Mouse (Mus musculus): ENCODE measurements around the gene Plcd1. TPM values are rescaled to one million over a fixed set of nuclear protein-coding genes. Genes with fewer than 3 reads are reported as not detected.

Gene Plcd1
- polyA plus RNA-seq, 1 experiment from 2014 or later = 1.6 TPM

DNA sequence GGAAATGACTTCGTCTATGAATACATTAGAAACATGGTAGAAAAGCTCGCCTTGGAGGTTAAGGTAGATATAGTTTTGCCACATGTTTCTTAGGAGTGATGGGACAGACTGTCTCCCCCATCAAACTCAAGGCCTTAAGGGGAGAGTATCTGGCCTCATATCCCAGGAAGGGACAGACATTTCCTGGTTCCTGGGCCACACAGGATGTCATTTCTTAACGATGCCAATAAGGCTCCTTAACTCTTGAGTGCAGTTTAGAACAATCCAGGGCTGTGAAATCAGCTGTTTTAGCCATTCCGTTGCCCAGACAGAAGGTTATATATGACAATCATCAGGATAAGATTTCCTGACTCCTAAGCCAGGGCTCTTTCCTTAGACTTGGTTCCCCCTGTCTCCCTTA, 62.3 kb downstream of the Plcd1 start:
- H3K36me3 ChIP-seq = peaks cover 29% of the 10 kb centered on the region
- ATAC-seq (ENCODE audit: low read depth) = no peak
- no peak overlapping the region for H3K9ac ChIP-seq
- no peaks in the 10 kb centered on the region; the same call in 1 of the 2 replicates for H3K4me1 ChIP-seq (replicated peaks)
- no peak overlapping the region for H3K4me3 ChIP-seq (replicated peaks)
- no peak for DNase-seq
- WGBS (ENCODE audit: insufficient replicate concordance) = 67% methylated on average over 4 of the region's 4 CpGs
- H3K27me3 ChIP-seq = no peaks in the 10 kb centered on the region
- H3K9me3 ChIP-seq (replicated peaks) = no peaks in the 10 kb centered on the region
- H3K4me2 ChIP-seq = no peak overlapping the region
- H3K27ac ChIP-seq = no peak overlapping the region

DNA sequence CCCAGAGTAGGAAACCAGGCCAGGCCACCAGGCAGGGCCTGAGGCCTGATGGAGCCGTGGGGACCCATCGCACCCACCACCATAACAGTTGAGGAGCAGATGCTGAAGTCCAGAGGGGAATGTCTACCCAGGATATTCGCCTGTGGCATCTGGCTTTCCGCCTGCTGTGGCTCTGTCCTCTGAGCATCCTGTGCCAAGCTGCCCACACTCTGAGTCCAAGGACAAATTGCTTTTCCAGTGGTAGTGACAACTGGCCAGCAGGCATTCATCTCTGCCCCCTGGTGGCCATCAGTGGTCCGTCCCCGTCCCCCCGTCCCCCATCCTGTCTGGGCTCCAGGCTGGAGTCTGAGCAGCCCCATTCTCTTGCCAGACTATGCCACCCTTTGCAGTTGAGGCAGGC, 63.7 kb downstream of the Plcd1 start:
- peaks cover 29% of the 10 kb centered on the region for H3K36me3 ChIP-seq
- no peaks in the 10 kb centered on the region for H3K9me3 ChIP-seq (replicated peaks)
- H3K27me3 ChIP-seq = no peaks in the 10 kb centered on the region
- WGBS (ENCODE audit: insufficient replicate concordance) = 70% methylated on average over 7 of the region's 7 CpGs
- no peak overlapping the region for H3K4me2 ChIP-seq
- H3K4me3 ChIP-seq (replicated peaks) = no peak overlapping the region
- H3K27ac ChIP-seq = no peak overlapping the region
- no peak for DNase-seq
- no peaks in the 10 kb centered on the region for H3K4me1 ChIP-seq (replicated peaks)
- H3K9ac ChIP-seq = no peak overlapping the region
- ATAC-seq (ENCODE audit: low read depth) = no peak

DNA sequence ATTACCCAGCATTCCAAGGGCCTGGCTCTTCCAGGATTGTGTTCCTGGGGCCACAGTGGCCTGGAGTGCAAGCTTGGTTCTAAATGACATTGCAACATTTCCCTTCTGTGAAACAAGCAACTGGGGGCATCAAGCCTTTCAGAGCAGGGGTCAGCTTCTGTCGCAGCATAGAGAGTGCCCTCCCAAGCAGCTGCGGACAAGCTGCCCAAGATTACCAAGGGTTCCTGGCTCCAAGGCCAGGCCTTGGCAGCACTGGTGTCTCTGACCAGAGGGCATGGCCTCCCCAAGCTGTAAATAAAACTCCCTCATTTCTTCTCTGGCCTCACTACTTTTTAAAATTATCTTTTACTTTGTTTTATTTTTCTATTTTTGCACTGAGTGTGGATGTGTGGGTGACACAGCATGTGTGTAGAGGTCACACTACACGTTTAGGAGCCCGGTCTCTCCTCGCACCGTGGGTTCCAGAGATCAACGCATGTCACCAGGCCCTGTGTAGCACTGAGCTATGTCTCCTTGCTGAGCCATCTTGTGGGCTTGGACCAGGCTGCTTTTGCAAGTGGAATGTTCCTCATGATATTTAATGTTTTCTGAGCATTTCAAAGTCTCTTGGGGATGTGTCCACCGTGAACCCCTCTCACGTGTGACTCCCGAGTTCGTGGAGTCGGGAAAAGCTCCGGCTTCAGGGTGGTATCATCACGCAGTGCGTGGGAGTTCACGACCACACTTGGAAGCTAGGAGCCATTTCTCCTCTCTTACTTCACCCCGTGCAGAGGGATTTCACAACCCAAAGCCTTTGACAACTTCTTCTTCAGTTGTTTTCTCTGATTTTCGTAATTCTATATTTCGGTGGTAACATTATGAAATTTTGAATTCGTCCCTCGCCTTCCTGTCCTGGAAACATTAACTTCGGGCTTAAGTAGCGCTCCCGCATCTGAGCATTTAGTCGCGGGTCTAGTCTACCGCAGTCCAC, 64.8 kb downstream of the Plcd1 start:
- no peak overlapping the region for H3K27ac ChIP-seq
- H3K4me2 ChIP-seq = no peak overlapping the region
- H3K9ac ChIP-seq = no peak overlapping the region
- ATAC-seq (ENCODE audit: low read depth) (no peak), DNase-seq (no peak)
- peaks cover 21% of the 10 kb centered on the region for H3K36me3 ChIP-seq
- H3K4me3 ChIP-seq (replicated peaks) = no peak overlapping the region
- H3K27me3 ChIP-seq = no peaks in the 10 kb centered on the region
- 84% methylated on average over 27 of the region's 27 CpGs for WGBS (ENCODE audit: insufficient replicate concordance)
- H3K4me1 ChIP-seq (replicated peaks) = peaks cover 7% of the 10 kb centered on the region
- H3K9me3 ChIP-seq (replicated peaks) = no peaks in the 10 kb centered on the region

DNA sequence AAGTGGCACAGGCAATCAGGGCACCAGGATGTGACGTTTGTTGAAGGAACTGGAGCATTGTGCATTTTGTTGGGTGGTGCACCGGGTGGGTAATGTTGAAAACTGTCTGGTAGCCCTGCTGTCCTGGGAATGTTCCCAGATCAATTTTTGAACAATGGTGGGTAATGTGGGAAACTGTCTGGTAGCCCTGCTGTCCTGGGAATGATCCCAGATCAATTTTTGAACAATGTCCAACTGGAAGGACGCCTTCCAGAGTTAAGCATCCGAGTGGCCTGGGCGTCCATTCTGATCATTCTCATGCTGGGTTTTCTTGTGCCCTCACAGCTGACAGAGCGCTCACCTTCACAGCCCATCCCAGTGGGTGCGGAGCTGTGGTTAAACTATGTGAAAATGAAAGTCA, 66.0 kb downstream of the Plcd1 start:
- H3K36me3 ChIP-seq = 0 out of 2 replicates have a peak, but pooled peaks cover 14% of the 10 kb centered on the region
- H3K4me2 ChIP-seq = no peak overlapping the region
- DNase-seq (no peak), ATAC-seq (ENCODE audit: low read depth) (no peak)
- WGBS (ENCODE audit: insufficient replicate concordance) = 84% methylated on average over 7 of the region's 7 CpGs
- no peaks in the 10 kb centered on the region for H3K9me3 ChIP-seq (replicated peaks)
- no peak overlapping the region for H3K27ac ChIP-seq
- H3K4me3 ChIP-seq (replicated peaks) = no peak overlapping the region
- peaks cover 7% of the 10 kb centered on the region for H3K4me1 ChIP-seq (replicated peaks)
- H3K27me3 ChIP-seq = no peaks in the 10 kb centered on the region
- H3K9ac ChIP-seq = no peak overlapping the region

DNA sequence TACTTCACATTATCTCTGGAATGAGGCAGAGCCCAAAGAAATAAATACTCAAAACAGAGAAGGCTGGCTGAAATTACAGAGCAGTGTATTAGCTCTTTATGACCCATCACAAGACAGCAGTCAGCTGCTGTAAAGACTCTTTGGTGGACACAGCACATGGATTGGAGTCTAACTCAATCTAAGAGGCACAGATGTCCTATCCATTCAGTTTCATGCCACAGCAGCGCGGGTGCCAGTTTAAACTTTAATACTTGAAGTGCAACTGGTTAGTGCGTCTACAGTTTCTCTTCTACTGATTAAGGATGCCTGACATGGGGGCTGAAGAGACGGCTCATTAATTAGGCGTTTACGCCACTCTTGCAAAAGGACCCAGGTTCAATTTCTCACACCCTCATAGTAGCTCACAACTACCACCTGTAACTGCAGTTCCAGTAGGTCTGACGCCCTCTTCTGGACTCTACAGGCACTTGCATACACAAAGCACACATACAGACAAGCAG, 67.4 kb downstream of the Plcd1 start:
- no peak for ATAC-seq (ENCODE audit: low read depth)

DNA sequence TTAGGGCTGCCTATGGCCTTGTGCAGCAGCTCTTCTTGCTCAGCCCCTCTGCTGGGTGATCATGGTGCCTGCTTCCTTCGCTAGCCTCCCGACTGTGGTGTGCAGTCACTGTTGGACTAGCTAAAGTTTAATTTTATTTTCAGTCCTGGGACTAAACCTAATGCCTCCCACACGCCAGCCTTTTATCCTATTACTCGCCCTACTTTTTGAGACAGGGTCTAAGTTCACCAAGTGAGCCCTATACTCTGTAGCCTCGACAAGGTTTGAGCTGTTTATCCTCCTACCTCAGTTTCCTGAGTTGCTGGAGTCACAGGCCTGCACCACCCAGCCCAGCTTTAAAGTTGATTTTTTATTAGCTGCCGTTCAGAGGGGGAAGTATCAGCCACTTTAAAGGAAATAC, 68.0 kb downstream of the Plcd1 start:
- 58% methylated on average over 6 of the region's 6 CpGs for WGBS (ENCODE audit: insufficient replicate concordance)
- Histone ChIP-seq H3K27me3 (no peaks in the 10 kb centered on the region), H3K9ac (no peak overlapping the region), H3K36me3 (peaks cover 9% of the 10 kb centered on the region), H3K9me3 (replicated peaks) (no peaks in the 10 kb centered on the region), H3K4me1 (replicated peaks) (peaks cover 7% of the 10 kb centered on the region), H3K27ac (no peak overlapping the region), H3K4me3 (replicated peaks) (no peak overlapping the region), H3K4me2 (no peak overlapping the region)
- ATAC-seq (ENCODE audit: low read depth) = no peak
- no peak for DNase-seq

More for the DNA sequence above, 67.4 kb downstream of the Plcd1 start:
- Histone ChIP-seq H3K4me2 (no peak overlapping the region), H3K27ac (no peak overlapping the region), H3K9ac (no peak overlapping the region), H3K4me3 (replicated peaks) (no peak overlapping the region), H3K36me3 (0 out of 2 replicates have a peak, but pooled peaks cover 7% of the 10 kb centered on the region), H3K4me1 (replicated peaks) (peaks cover 7% of the 10 kb centered on the region), H3K27me3 (no peaks in the 10 kb centered on the region), H3K9me3 (replicated peaks) (no peaks in the 10 kb centered on the region)
- DNase-seq = no peak
- 86% methylated on average over 7 of the region's 7 CpGs for WGBS (ENCODE audit: insufficient replicate concordance)

DNA sequence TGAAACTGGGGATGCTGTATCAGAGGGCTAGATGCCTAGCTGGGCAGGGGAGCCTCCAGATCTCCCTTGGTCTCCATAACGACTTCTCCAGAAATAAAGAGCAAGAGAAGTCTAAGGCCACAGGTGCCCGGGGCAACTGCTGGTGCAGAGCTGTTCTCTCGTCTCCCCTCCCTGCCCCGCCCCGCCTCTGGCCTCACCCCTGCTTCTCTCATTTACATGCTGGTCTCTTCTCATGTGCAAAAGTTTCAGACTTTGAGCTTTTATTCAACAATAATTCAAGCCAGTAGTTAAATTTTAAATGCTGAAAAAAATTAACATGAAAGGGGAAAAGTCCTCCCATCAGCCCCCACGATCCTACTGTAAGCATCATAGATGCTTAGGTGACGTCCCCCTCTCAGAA, 71.6 kb downstream of the Plcd1 start:
- WGBS (ENCODE audit: insufficient replicate concordance) = 65% methylated on average over 7 of the region's 7 CpGs
- no peaks in the 10 kb centered on the region for H3K27me3 ChIP-seq
- H3K36me3 ChIP-seq = peaks cover 4% of the 10 kb centered on the region
- H3K4me3 ChIP-seq (replicated peaks) = no peak overlapping the region
- no peak overlapping the region for H3K27ac ChIP-seq
- no peak for DNase-seq
- H3K4me1 ChIP-seq (replicated peaks) = peaks cover 7% of the 10 kb centered on the region
- H3K9ac ChIP-seq = no peak overlapping the region
- ATAC-seq (ENCODE audit: low read depth) = no peak
- no peaks in the 10 kb centered on the region for H3K9me3 ChIP-seq (replicated peaks)
- H3K4me2 ChIP-seq = no peak overlapping the region

Small RNA genes lying within 50 kb of the gene (microRNA-seq; reads per million reads assigned to microRNA genes)
- 10.0 reads per million, percentile 23 among the genes with 10 or more reads in this experiment for gene Mir26a-1

Other genes starting within 250 kb of the Plcd1 start
- gene Ctdspl, start 167.0 kb downstream of the Plcd1 start, polyA plus RNA-seq (2015; fragmentation: Nextera tagmentation; extraction: Ambion mirVana) = 2.7 and 3.0 TPM in 2 replicates
- gene Vill, start 40.7 kb downstream of the Plcd1 start, polyA plus RNA-seq (2015; fragmentation: Nextera tagmentation; extraction: Ambion mirVana) = 7.6 and 7.7 TPM in 2 replicates
- not detected in 2 replicates for gene Dlec1, start 9.0 kb upstream of the Plcd1 start, polyA plus RNA-seq (2015; fragmentation: Nextera tagmentation; extraction: Ambion mirVana)
- 2.6 and 3.1 TPM in 2 replicates for gene Acaa1b, start 63.6 kb upstream of the Plcd1 start, polyA plus RNA-seq (2015; fragmentation: Nextera tagmentation; extraction: Ambion mirVana)
- not detected in 2 replicates for gene Gm47289, start 65.7 kb upstream of the Plcd1 start, polyA plus RNA-seq (2015; fragmentation: Nextera tagmentation; extraction: Ambion mirVana)
- not detected in 2 replicates for gene Slc22a13, start 115.6 kb upstream of the Plcd1 start, polyA plus RNA-seq (2015; fragmentation: Nextera tagmentation; extraction: Ambion mirVana)
- gene Oxsr1, start 228.9 kb upstream of the Plcd1 start, polyA plus RNA-seq (2015; fragmentation: Nextera tagmentation; extraction: Ambion mirVana) = 6.0 and 6.5 TPM in 2 replicates
- gene Acaa1a, start 246.2 kb upstream of the Plcd1 start, polyA plus RNA-seq (2015; fragmentation: Nextera tagmentation; extraction: Ambion mirVana) = 39.6 and 40.2 TPM in 2 replicates
- 18.6 and 21.7 TPM in 2 replicates for gene Myd88, start 247.9 kb upstream of the Plcd1 start, polyA plus RNA-seq (2015; fragmentation: Nextera tagmentation; extraction: Ambion mirVana)